Mouse (Mus musculus) megakaryocyte progenitor cell, adult 5-6 weeks (primary cell): Measurements from ENCODE around the gene Tmem211. TPM values are rescaled to one million over a fixed set of nuclear protein-coding genes. Genes with fewer than 3 reads are reported as not detected.

Source experiments
- ATAC-seq: replicated peaks from 2 replicates; pipeline ENCODE4 v1.8.0; 2016; ENCODE audit warnings: mild to moderate bottlenecking, moderate TSS enrichment, inconsistent platforms; ENCODE audit not compliant: poor library complexity
- total RNA-seq, 2 experiments: library from RNA; stranded (forward) in 1 of 2; stranded (reverse) in 1 of 2; fragments of 157-497, 149-512 nt in 1 of 2; fragments of 200-1000 nt in 1 of 2; gene quantifications; 2 replicates each; pipeline versions ENCODE4 v1.2.3 to v1.2.4; 2015 to 2017

The Tmem211 gene
- total RNA-seq, 2 experiments from 2014 or later = not detected

DNA sequence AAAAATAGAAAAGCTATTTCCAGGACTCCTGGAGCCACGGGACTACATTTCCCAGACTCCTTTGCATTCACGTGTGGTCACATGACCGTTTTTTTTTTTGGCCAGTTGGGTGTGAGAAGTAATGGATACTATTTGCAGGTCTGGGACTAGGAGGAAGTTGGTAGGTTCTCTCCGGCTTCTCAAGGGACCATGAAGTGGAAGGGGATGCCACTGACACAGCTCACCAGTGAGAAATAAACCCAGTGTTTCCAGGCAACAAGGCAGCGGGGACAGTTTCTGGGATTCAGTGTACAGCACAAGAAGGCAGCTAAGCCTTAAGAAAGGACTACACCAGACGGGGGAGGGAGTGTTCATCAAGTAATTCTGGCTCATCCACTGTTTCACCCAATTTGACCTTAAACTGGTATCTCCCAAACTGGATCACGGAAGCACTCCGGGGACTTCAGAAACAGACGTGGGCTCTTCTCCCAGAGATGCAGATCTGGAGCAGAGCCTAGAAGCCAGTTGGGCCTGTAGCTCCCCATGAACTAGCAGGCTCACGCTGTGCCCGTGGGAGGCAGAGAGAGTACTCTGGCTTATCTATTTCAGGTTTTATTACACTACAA is 44.6 kb downstream of the Tmem211 start:
- 0 out of 2 replicates have a peak, but pooled peaks have one; percentile 20 for ATAC-seq

DNA sequence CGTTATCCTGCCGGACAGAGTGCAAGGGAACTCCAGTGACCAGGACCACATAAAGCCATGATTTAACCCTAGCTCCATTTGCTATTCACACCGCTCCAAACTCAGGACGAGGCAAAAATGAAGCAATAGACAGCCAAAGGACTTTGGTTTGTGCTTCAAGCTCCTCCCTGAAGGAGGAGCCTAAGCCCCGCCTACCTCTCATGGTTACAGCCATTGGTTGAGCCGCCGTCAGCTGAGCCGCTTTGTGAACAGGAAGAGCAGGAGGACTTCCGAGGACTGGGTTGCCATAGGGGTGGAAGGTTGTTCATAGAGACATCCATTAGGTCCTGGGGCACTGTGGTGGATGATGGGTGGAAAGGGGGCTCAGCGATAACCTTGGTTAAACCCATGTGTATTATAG is 49.1 kb downstream of the Tmem211 start:
- ATAC-seq = no peak

DNA sequence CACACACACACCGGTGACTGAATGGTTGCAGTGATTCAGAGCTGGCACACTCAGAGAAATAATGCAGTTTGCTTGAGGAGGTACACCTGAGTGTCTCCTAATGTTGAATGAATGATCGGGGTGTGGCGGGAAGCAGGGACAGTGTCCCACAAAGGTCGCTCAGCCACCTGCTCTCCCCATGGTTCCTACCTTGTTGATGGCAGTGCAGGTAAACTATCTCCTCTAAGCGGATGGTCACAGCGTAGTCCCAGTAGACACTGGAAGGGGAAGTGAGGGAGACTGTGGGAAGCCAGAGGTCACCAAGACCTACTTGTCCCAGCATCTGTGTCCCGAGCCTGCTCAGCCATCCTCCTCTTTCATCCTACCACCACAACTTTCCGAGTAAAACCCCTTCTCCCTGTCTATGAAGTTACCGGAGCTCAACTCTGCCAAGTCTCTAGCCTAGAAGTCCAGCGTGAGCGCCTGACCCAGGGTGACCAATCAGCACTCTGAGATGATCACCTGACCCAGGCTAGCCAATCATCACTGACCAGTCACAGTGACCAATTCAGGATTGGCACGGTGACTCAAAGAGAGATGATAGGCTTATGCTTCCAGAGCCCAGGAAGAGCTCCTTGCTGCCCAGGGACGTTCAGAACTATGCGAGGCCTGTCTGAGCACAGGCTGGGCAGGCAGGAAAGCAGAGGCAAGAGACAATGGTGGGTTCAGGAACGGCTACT is 53.6 kb downstream of the Tmem211 start:
- ATAC-seq = no peak

DNA sequence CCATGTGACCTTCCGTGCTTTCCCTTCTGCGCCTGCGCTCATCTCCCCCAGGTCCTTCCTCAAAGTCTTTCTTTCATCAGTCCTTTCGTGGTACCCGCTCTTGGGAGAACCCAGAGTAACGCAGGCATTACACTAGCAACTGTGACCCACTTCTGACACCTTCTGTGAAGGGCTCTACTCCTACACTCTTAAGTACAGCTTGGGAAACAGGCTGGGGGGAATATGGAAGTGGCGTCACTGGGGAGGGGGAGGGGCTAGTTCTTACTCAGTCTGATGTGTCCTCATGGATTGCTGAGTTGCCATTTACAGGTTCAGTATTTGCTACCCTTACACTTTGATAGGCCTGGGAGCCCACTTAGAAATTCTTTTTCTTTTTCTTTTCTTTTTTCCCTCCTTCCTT is 54.8 kb downstream of the Tmem211 start:
- ATAC-seq = no peak

DNA sequence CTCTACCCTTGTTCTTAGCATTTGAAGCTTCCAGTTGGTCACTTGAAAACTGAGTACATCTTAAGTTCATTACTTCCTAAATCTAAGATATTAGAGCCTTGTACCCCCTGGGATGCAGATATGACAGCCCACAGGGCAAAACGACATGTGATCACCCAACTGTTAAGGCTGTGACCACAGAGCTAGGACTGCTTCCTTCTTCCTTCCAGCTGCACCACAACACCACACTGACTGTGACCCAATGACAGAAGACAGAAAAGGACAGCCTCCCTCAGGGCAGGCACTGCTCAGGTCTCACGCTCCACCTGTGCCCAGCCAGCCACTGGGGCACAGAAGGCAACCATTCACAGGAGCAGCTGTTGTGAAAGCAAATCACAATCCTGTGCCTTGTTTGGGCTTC is 57.0 kb downstream of the Tmem211 start:
- ATAC-seq = peak; percentile 84

DNA sequence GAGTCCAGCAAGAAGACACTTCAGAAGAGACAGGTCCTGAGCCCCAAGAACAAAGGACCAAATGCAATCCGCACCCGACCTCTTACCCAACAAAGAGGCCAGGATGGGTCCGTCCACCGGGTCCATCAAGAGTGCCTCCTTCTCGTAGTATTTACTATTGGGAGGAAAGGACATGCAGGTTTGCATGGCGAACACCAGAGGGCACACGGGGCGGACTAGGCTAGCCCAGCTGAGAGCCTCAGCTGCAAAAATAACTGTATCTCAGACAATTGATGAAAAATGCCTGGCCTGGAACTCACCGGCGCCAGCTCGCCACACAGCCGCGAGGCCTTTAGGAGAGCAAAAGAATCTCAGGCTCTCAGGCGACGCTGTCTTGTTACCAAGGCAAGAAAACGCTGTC is 58.8 kb downstream of the Tmem211 start:
- no peak for ATAC-seq

DNA sequence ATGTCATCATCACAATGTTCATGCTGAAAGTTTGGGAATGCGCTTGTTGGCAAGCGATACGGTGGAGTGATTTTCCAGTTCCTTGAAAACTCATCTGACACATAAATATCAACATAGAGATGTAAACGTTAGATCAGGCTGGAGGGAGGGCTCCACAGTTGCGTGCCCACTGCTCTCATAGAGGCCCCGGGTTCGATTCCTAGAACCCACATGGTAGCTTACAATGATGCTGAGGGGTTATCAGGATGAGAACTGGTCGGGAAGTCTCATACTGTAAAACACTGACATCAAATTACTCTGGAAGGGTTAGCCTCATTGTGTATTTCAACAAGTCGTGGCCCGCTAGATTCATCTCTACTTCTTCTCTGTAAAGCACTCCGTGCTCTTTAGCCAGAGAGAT is 59.3 kb downstream of the Tmem211 start:
- no peak for ATAC-seq

DNA sequence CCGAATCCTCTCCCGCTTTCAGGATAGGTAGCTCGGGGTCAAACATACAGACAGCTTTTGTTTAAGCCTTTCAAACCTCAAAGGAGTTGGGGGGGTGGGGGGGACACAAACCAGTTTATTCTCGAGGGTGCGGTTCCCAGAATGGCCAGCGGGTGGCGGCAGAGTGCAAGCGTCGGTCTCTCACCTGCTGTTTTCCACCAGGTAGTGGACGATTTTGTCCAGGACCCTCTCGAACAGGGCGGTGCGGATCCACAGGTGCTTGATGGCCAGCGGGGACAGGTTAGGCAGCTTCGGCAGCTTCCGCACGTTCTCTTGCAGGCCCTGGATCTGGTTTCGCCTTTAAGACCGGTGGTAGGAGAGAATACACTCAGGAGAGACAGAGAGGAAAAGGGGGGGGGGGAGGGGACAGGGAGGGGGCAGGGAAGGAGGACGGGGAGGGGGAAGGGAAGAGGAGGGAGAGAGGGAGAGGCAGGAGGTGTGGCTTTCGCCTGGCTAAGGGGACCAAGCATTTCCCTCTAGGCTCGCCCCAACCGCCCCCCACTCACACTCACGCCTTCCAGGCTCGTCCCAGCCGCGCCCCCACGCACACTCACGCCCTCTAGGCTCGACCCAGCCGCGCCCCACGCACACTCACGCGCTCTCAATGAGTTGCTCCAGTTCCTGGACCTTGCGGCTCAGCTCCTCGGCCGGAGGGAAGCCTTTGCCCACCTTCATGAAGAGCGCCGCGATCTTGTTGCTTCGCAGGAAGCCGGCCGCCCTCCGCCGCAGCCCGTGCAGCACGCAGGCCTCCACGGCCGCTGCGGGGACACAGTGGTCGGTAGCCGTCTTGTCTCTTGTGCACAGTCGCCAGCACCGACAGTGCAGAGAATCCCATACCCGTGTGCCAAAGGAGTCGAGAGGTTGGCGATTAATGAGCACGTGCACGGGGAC is 60.1 kb downstream of the Tmem211 start:
- ATAC-seq = no peak

DNA sequence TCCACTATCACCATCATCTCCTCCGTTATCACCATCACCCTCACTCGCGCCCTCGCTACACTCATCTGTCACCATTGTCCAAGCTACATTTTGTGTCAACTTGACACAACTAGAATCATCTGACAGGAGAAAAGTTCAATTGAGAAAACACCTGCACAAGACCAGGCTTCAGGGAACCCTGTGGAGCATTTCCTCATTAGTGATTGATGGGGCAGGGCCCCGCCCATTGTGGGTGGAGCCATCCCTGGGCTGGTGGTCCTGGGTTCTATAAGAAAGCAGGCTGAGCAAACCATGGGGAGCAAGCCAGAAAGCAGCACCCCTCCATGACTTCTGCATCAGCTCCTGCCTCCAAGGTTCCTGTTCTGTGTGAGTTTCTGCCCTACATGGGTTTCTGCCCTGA is 61.1 kb downstream of the Tmem211 start:
- ATAC-seq = no peak

DNA sequence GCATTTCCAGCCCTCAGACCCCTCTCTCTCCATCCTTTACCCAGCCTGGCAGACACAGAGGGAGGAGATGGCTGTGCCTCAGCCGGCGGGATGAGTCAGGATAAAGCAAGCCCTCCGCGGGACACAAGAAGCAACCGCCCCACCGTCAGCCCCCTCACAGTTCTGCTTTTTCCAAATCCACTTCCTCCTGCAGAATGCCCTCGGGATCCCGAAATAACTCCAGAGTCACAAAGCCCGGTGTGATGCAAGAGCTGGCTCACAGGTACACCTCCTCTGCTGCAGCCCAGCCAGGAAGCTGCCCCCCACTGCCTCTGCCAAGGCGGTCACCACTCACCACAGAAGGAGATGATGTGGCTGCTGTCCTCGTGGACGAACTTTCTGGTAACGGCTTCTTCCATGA is 61.8 kb downstream of the Tmem211 start:
- peak; percentile 56 for ATAC-seq

Other genes starting within 250 kb of the Tmem211 start
- 17.0 and 18.6 TPM in 2 replicates for gene Grk3, start 211.1 kb upstream of the Tmem211 start, total RNA-seq (2015)
- gene Grk3, start 211.1 kb upstream of the Tmem211 start, total RNA-seq (2017) = 18.7 and 21.8 TPM in 2 replicates
- not detected in 2 replicates for gene Crybb2, start 156.8 kb upstream of the Tmem211 start, total RNA-seq (2015)
- not detected in 2 replicates for gene Crybb2, start 156.8 kb upstream of the Tmem211 start, total RNA-seq (2017)
- gene Crybb3, start 145.3 kb upstream of the Tmem211 start, total RNA-seq (2015) = not detected in 2 replicates
- not detected in 2 replicates for gene Crybb3, start 145.3 kb upstream of the Tmem211 start, total RNA-seq (2017)
- gene 2900026A02Rik, start 5.7 kb upstream of the Tmem211 start, total RNA-seq (2015) = 1.6 and 2.7 TPM in 2 replicates
- 1.3 and 2.0 TPM in 2 replicates for gene 2900026A02Rik, start 5.7 kb upstream of the Tmem211 start, total RNA-seq (2017)
- 0.67 TPM in 1 of 2 replicates, not detected in the other for gene Sgsm1, start 83.9 kb downstream of the Tmem211 start, total RNA-seq (2015)
- gene Sgsm1, start 83.9 kb downstream of the Tmem211 start, total RNA-seq (2017) = not detected in 2 replicates
- not detected in 2 replicates for gene Aym1, start 130.4 kb downstream of the Tmem211 start, total RNA-seq (2015)
- not detected in 2 replicates for gene Aym1, start 130.4 kb downstream of the Tmem211 start, total RNA-seq (2017)